Mouse (Mus musculus) thymus, postnatal 14 days (tissue): ENCODE data around the gene Ddx55.
A peak's percentile ranks its signal among the peaks of the same experiment; 100 is the strongest.

Experiments
- DNase-seq: peaks from one replicate; pipeline ENCODE4 v3.0.0; 2021

Ddx55 gene

GRCm38 (mm10) chr5:124552558-124553307, at the start of gene Ddx55:
Gene Ddx55 (plus strand): TSS chr5:124552864.
- DNase-seq = peak; percentile 95

- DNase-seq = no peak
Observed at GRCm38 (mm10) chr5:124503742-124504141, 48.9 kb upstream of the Ddx55 start.

GRCm38 (mm10) chr5:124505235-124505634, 47.4 kb upstream of the Ddx55 start:
- no peak for DNase-seq

- DNase-seq = no peak
Observed at GRCm38 (mm10) chr5:124506731-124507359, 45.8 kb upstream of the Ddx55 start.

GRCm38 (mm10) chr5:124509200-124509599, 43.5 kb upstream of the Ddx55 start:
- no peak for DNase-seq

- no peak for DNase-seq
Observed at GRCm38 (mm10) chr5:124509742-124510237, 42.9 kb upstream of the Ddx55 start.

- no peak for DNase-seq
Observed at GRCm38 (mm10) chr5:124510536-124511050, 42.1 kb upstream of the Ddx55 start.

- no peak for DNase-seq
Observed at GRCm38 (mm10) chr5:124515789-124516188, 36.9 kb upstream of the Ddx55 start.

GRCm38 (mm10) chr5:124518648-124519047, 34.0 kb upstream of the Ddx55 start:
- no peak for DNase-seq

- DNase-seq = no peak
Observed at GRCm38 (mm10) chr5:124521588-124521987, 31.1 kb upstream of the Ddx55 start.

GRCm38 (mm10) chr5:124523032-124523431, 29.6 kb upstream of the Ddx55 start:
- no peak for DNase-seq

GRCm38 (mm10) chr5:124524943-124525342, 27.7 kb upstream of the Ddx55 start:
- no peak for DNase-seq

GRCm38 (mm10) chr5:124528351-124528750, 24.3 kb upstream of the Ddx55 start:
- no peak for DNase-seq

- no peak for DNase-seq
Observed at GRCm38 (mm10) chr5:124528791-124529190, 23.9 kb upstream of the Ddx55 start.

GRCm38 (mm10) chr5:124529191-124529651, 23.4 kb upstream of the Ddx55 start:
- no peak for DNase-seq

GRCm38 (mm10) chr5:124529697-124530096, 23.0 kb upstream of the Ddx55 start:
- no peak for DNase-seq

GRCm38 (mm10) chr5:124530655-124531582, 21.7 kb upstream of the Ddx55 start, which contains the start of gene Rilpl1:
Gene Rilpl1 (minus strand): TSS chr5:124531391.
- peak; percentile 89 for DNase-seq

GRCm38 (mm10) chr5:124531583-124531930, 21.1 kb upstream of the Ddx55 start:
- DNase-seq = no peak

GRCm38 (mm10) chr5:124532451-124532850, 20.2 kb upstream of the Ddx55 start:
- DNase-seq = peak; percentile 16

GRCm38 (mm10) chr5:124535016-124535415, 17.6 kb upstream of the Ddx55 start:
- DNase-seq = no peak

GRCm38 (mm10) chr5:124536776-124537175, 15.9 kb upstream of the Ddx55 start:
- peak; percentile 52 for DNase-seq
